Mouse (Mus musculus): ENCODE measurements around the gene Plch2. TPM values are rescaled to one million over a fixed set of nuclear protein-coding genes. Genes with fewer than 3 reads are reported as not detected.

The Plch2 gene
- polyA plus RNA-seq, 1 experiment from 2014 or later: 9.0 TPM

- Histone ChIP-seq H3K27ac (peak overlapping the region; percentile 86), H3K9me3 (no peaks in the 10 kb centered on the region), H3K36me3 (no peaks in the 10 kb centered on the region), H3K4me3 (replicated peaks) (no peak overlapping the region), H3K9ac (replicated peaks) (no peak overlapping the region), H3K27me3 (peaks cover 3% of the 10 kb centered on the region; the same call in 1 of the 2 replicates), H3K4me2 (replicated peaks) (peak overlapping the region; percentile 39), H3K4me1 (replicated peaks) (peaks cover 66% of the 10 kb centered on the region)
- peak; percentile 4; the same call in 1 of the 2 replicates for ATAC-seq
- 30% methylated on average over 6 of the region's 6 CpGs for WGBS
Observed at GRCm38 (mm10) chr4:154948940-154949588, 107.5 kb downstream of the Plch2 start.

GRCm38 (mm10) chr4:154948066-154948939 lies 108.3 kb downstream of the Plch2 start:
- Histone ChIP-seq H3K4me2 (replicated peaks) (peak overlapping the region; percentile 39), H3K4me3 (replicated peaks) (no peak overlapping the region), H3K9ac (replicated peaks) (no peak overlapping the region), H3K27me3 (peaks cover 3% of the 10 kb centered on the region; the same call in 1 of the 2 replicates), H3K4me1 (replicated peaks) (peaks cover 58% of the 10 kb centered on the region), H3K36me3 (no peaks in the 10 kb centered on the region), H3K9me3 (no peaks in the 10 kb centered on the region), H3K27ac (peak overlapping the region; percentile 86)
- WGBS: 31% methylated on average over 14 of the region's 14 CpGs
- peak; percentile 63 for ATAC-seq

GRCm38 (mm10) chr4:154946319-154946718 lies 110.3 kb downstream of the Plch2 start:
- Histone ChIP-seq H3K36me3 (no peaks in the 10 kb centered on the region), H3K9me3 (no peaks in the 10 kb centered on the region), H3K4me1 (replicated peaks) (peaks cover 45% of the 10 kb centered on the region), H3K9ac (replicated peaks) (peak overlapping the region; percentile 64), H3K4me2 (replicated peaks) (peak overlapping the region; percentile 61), H3K4me3 (replicated peaks) (peak overlapping the region; percentile 39), H3K27ac (peak overlapping the region; percentile 71), H3K27me3 (no peaks in the 10 kb centered on the region)
- ATAC-seq: peak; percentile 81
- WGBS: 1% methylated on average over 8 of the region's 8 CpGs

GRCm38 (mm10) chr4:154944121-154944590 lies 112.4 kb downstream of the Plch2 start:
- peak; percentile 24 for ATAC-seq
- 14% methylated on average over 2 of the region's 2 CpGs for WGBS
- Histone ChIP-seq H3K9me3 (no peaks in the 10 kb centered on the region), H3K4me2 (replicated peaks) (no peak overlapping the region), H3K27me3 (no peaks in the 10 kb centered on the region), H3K9ac (replicated peaks) (no peak overlapping the region), H3K4me3 (replicated peaks) (no peak overlapping the region), H3K27ac (no peak overlapping the region), H3K4me1 (replicated peaks) (peaks cover 31% of the 10 kb centered on the region), H3K36me3 (no peaks in the 10 kb centered on the region)

- H3K9ac ChIP-seq (replicated peaks): no peak overlapping the region
Observed at GRCm38 (mm10) chr4:154943323-154944039, 113.1 kb downstream of the Plch2 start.

GRCm38 (mm10) chr4:154942632-154943322 lies 113.8 kb downstream of the Plch2 start:
- no peak overlapping the region for H3K9ac ChIP-seq (replicated peaks)
- no peak overlapping the region for H3K27ac ChIP-seq
- no peaks in the 10 kb centered on the region for H3K27me3 ChIP-seq
- WGBS: 84% methylated on average over 10 of the region's 10 CpGs
- ATAC-seq: no peak
- no peak overlapping the region for H3K4me3 ChIP-seq (replicated peaks)
- peaks cover 22% of the 10 kb centered on the region for H3K4me1 ChIP-seq (replicated peaks)
- no peak overlapping the region for H3K4me2 ChIP-seq (replicated peaks)
- no peaks in the 10 kb centered on the region for H3K9me3 ChIP-seq
- no peaks in the 10 kb centered on the region for H3K36me3 ChIP-seq

More at GRCm38 (mm10) chr4:154943323-154944039, 113.1 kb downstream of the Plch2 start:
- 93% methylated on average over 6 of the region's 6 CpGs for WGBS
- H3K4me1 ChIP-seq (replicated peaks): peaks cover 25% of the 10 kb centered on the region
- no peaks in the 10 kb centered on the region for H3K36me3 ChIP-seq
- H3K27me3 ChIP-seq: no peaks in the 10 kb centered on the region
- H3K27ac ChIP-seq: no peak overlapping the region
- ATAC-seq: no peak
- no peak overlapping the region for H3K4me3 ChIP-seq (replicated peaks)
- H3K4me2 ChIP-seq (replicated peaks): no peak overlapping the region
- H3K9me3 ChIP-seq: no peaks in the 10 kb centered on the region

- Histone ChIP-seq H3K4me3 (replicated peaks) (no peak overlapping the region), H3K36me3 (no peaks in the 10 kb centered on the region), H3K4me2 (replicated peaks) (no peak overlapping the region), H3K9ac (replicated peaks) (no peak overlapping the region), H3K4me1 (replicated peaks) (peaks cover 19% of the 10 kb centered on the region), H3K27ac (no peak overlapping the region), H3K9me3 (no peaks in the 10 kb centered on the region), H3K27me3 (no peaks in the 10 kb centered on the region)
- no peak for ATAC-seq
- 90% methylated on average over 5 of the region's 5 CpGs for WGBS
Observed at GRCm38 (mm10) chr4:154941831-154942230, 114.8 kb downstream of the Plch2 start.

GRCm38 (mm10) chr4:154940156-154940555 lies 116.4 kb downstream of the Plch2 start:
- no peaks in the 10 kb centered on the region for H3K9me3 ChIP-seq
- H3K4me2 ChIP-seq (replicated peaks): no peak overlapping the region
- no peak for ATAC-seq
- H3K27ac ChIP-seq: no peak overlapping the region
- no peaks in the 10 kb centered on the region for H3K27me3 ChIP-seq
- no peak overlapping the region for H3K9ac ChIP-seq (replicated peaks)
- H3K36me3 ChIP-seq: no peaks in the 10 kb centered on the region
- H3K4me3 ChIP-seq (replicated peaks): no peak overlapping the region
- 88% methylated on average over 2 of the region's 2 CpGs for WGBS
- peaks cover 9% of the 10 kb centered on the region for H3K4me1 ChIP-seq (replicated peaks)

- ATAC-seq: no peak
- peaks cover 14% of the 10 kb centered on the region for H3K4me1 ChIP-seq (replicated peaks)
- no peaks in the 10 kb centered on the region for H3K27me3 ChIP-seq
- H3K9me3 ChIP-seq: no peaks in the 10 kb centered on the region
- H3K36me3 ChIP-seq: no peaks in the 10 kb centered on the region
- no peak overlapping the region for H3K27ac ChIP-seq
- no peak overlapping the region for H3K4me3 ChIP-seq (replicated peaks)
- H3K4me2 ChIP-seq (replicated peaks): no peak overlapping the region
- no peak overlapping the region for H3K9ac ChIP-seq (replicated peaks)
- 82% methylated on average over 1 of the region's 1 CpGs for WGBS
Observed at GRCm38 (mm10) chr4:154937746-154938145, 118.8 kb downstream of the Plch2 start.

- H3K36me3 ChIP-seq: no peaks in the 10 kb centered on the region
- H3K27ac ChIP-seq: no peak overlapping the region
- no peak overlapping the region for H3K4me3 ChIP-seq (replicated peaks)
- H3K9me3 ChIP-seq: no peaks in the 10 kb centered on the region
- ATAC-seq: no peak
- H3K4me2 ChIP-seq (replicated peaks): no peak overlapping the region
- WGBS: 40% methylated on average over 8 of the region's 8 CpGs
- H3K9ac ChIP-seq (replicated peaks): no peak overlapping the region
- H3K27me3 ChIP-seq: no peaks in the 10 kb centered on the region
- peaks cover 14% of the 10 kb centered on the region for H3K4me1 ChIP-seq (replicated peaks)
Observed at GRCm38 (mm10) chr4:154936542-154937255, 119.9 kb downstream of the Plch2 start.

- Histone ChIP-seq H3K27ac (no peak overlapping the region), H3K4me2 (replicated peaks) (no peak overlapping the region), H3K4me3 (replicated peaks) (no peak overlapping the region), H3K9ac (replicated peaks) (no peak overlapping the region), H3K27me3 (no peaks in the 10 kb centered on the region), H3K9me3 (no peaks in the 10 kb centered on the region), H3K4me1 (replicated peaks) (peaks cover 14% of the 10 kb centered on the region), H3K36me3 (no peaks in the 10 kb centered on the region)
- no peak for ATAC-seq
- WGBS: 73% methylated on average over 7 of the region's 7 CpGs
Observed at GRCm38 (mm10) chr4:154935788-154936187, 120.8 kb downstream of the Plch2 start.
